Mouse (Mus musculus): ENCODE data around the gene Fcho2. TPM values are rescaled to one million over a fixed set of nuclear protein-coding genes. Genes with fewer than 3 reads are reported as not detected.
"Not testable (repeated sequence)": the region's sequence is repeated elsewhere in the genome, so short reads cannot be mapped to it uniquely, and the experiment has no call there.

Fcho2 gene
- 10 to 100 TPM; 37.6 to 38.9 TPM for total RNA-seq (2021)
- long read RNA-seq, partial matches to known transcripts: 0 of 1 reads
- long read RNA-seq, other reads (novel, unspliced or antisense): 1 of 1 reads

DNA sequence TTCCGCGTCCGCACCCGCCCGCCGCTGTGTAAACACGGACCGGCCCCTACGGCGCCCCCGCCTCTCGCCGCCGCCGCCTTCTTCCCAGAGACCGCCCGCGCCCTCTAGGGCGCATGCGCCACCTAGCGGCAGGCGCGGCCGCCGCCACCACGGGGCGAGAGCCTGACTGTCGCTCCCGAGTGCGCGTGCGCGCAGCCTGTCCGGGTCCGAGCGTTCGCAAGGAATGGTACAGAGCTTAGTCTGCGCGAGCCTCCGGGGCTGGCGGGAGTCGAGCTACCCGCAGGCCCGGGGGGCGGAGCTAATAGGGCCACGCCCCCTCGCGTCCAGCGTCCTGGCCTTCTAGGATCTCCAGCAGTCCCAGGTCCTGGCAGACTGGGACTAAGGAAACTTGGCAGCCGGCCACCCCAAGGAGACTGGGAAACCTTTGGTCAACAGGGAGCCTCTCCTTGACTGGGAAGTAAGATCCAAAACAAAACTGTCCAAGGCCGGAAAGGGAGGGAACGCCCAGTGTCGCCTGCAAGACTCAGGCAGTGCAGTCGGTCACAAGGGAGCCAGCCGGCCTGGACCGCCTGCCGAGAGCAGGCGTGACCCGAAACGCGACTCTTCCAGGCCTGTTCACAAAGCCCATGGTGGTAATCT lies at the start of gene Fcho2:
TSS of gene Fcho2 (minus strand) at position 303 of the 639 bp plus-strand sequence.
- DNase-seq (ENCODE audit: low spot score in 2 of 2): peak; percentile 94 to 95

DNA sequence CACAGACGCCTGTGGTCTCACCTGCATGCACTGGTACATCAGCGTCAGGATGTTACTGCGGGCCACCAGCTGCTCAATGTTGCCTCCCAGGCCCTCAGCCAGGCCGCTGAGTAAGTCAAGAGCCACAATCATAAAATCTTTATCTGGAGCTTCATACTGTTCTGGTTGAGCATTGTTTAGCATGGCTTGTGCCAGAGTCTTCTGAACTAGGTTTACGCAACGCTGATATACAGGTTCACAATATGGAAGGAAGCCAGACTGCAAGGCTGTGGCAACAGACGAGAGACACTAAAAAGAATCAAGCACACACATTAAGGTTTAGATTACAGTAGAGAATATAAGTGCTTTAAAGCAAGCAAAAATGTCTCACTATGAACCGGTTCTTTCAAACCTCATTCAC lies 40.0 kb upstream of the Fcho2 start:
- DNase-seq (ENCODE audit: low spot score in 2 of 2): no peak

DNA sequence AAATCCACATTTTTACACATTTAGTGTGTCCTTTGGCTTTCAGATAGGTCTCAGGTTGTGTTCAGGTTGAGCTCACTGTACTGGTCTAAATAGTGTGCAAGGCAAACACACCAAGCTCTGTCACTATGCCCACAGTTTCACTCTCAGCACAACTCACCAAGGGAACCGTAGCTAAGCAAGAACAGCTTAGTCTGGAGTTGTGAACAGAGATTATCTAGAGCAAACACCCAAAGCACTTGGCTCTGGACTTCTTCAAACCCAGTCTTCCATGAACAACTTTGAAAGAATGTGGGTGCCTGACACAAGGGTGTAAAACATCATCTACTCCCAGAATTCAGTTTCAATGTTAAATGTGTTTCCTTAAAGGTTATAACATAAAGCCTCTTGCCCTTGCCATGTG lies 30.5 kb upstream of the Fcho2 start:
- no peak for DNase-seq (ENCODE audit: low spot score in 2 of 2)

DNA sequence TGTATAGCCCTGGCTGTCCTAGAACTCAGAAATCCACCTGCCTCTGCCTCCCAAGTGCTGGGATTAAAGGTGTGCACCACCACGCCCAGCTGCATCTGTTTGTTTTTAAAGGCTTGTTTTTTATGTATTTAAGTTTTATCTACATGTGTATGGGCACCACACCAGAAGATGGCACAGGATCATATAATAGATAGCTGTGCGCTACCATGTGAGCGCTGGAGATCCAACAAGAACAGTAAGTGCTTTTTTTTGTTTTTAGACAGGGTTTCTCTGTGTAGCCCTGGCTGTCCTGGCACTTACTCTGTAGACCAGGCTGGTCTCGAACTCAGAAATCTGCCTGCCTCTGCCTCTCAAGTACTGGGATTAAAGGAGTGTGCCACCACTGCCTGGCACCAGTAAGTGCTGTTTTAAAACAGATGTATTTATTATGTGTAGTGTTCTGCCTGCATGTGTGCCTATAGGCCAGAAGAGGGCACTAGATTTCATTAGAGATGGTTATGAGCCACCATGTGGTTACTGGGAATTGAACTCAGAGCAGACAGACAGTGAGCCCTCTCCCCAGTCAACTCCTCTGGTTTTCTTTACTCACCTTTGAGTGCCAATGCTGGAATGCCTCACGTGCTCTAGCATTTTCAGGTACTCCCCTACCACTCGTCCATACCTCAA lies 21.3 kb upstream of the Fcho2 start:
- DNase-seq (ENCODE audit: low spot score in 2 of 2): no peak

DNA sequence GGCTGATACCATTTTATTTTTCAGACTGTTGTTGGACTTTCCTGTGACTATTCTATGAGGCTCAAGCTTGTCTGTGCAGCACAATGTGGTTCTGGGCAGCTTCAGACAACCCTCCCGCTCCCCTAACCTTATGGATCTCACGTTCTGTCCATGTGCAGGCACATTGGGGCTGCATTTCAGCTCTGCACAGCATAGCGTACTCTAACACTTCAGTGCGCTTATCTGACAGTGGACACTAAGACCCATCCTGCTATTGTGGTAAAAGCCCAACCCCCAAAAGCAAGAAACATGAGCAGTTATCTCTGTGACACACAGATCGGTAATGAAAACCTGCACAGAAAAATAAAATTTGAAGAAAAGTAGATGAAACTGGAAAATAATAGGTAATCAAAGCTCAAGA lies 20.5 kb upstream of the Fcho2 start:
- DNase-seq (ENCODE audit: low spot score in 2 of 2): no peak

DNA sequence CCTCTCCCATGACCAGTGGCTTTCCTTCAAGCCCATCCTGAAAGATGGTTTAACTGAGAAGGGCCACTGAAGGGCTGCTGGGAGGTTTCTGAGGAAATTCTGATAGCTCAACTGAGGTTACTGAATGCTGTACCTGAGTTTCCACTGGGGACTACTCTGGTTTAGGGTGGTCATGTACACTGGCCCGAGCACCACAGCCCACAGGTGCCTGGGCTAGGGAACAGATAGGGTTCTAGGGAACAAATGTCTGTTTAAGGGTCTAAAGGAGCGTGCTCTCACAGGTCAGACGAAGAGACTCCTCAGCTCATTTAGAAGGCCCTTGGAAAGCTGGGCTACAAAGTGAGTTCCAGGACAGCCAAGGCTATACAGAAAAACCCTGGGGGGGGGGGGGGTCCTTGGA lies 19.5 kb upstream of the Fcho2 start:
- no peak for DNase-seq (ENCODE audit: low spot score in 2 of 2)

DNA sequence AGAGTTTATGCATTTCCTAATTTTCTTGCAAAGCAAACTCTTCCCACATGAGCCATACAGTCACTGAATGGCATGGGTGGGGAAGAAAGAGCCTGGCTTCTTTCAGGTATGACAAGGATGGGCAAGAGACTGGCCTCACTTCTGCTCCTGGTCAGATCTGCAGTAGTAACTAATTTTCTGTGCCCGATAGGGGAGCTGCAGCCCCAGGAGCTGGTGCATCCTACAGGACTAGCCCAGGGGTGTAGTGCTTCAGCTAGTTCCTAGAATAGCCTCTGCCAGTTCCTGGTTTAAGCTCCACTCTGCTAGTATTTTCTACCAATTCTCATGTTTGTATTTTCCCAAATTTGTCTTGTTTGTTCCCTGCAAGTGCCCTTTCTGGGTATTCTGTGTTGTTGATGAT lies 18.9 kb upstream of the Fcho2 start:
- no peak for DNase-seq (ENCODE audit: low spot score in 2 of 2)

DNA sequence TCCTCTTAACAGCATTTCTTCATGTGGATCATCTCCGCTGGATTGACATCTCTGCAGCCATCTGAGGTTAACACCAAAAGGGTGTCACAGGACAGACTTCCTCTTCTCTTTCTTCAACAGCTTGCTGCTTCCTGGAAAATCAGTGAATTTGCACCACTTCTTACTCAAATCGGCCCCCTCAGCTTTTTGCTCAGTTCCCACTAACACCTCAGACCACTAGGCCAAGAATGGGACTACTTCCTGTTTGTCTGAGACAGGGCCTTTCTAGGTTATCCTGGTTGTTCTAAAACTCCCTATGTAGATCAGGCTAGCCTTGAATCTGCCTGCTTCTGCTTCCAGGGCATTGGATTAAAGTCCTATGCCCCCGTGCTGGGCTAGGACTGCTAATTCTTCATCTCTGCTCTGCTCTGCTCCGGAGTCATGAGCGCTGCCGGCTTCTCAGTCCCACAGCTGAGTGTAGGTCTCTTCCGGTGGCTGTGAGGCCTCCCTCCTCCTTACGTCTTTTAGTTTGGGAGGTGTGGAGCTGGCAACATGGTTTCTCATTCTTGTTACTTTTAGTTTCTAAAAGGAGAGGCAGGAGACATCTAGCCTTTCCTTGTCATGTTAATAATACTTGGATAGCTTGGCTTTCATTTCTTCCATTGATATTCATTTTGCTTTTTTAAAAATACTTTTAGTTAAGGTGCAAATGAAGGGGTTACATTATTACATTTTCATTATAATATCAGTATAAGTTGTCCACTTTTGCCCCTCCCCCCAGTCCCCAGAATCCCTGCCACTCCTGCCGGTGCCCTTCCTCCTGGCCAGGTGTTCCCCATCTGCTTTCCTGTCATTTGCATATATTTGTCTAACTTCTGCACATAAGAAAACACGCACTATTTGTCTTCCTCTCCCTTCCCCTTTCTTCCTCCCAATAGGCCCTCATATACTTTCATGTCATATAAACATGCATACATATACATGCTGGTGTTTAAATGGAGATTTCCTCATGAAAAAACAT lies 17.5 kb upstream of the Fcho2 start:
- no peak for DNase-seq (ENCODE audit: low spot score in 2 of 2)

DNA sequence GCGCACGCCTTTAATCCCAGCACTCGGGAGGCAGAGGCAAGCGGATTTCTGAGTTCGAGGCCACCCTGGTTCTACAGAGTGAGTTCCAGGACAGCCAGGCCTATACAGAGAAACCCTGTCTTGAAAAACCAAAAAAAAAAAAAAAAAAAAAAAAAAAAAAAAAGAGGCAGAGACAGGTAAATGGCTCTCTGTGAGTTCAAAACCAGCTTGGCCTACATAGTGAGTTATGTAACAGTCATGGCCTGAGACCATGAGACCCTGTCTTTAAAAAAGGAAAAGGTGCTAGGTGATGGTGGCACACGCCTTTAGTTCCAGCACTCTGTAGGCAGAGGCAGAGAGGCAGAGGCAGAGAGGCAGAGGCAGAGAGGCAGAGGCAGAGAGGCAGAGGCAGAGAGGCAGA lies 13.8 kb upstream of the Fcho2 start:
- not testable (repeated sequence) for DNase-seq (ENCODE audit: low spot score in 2 of 2)

DNA sequence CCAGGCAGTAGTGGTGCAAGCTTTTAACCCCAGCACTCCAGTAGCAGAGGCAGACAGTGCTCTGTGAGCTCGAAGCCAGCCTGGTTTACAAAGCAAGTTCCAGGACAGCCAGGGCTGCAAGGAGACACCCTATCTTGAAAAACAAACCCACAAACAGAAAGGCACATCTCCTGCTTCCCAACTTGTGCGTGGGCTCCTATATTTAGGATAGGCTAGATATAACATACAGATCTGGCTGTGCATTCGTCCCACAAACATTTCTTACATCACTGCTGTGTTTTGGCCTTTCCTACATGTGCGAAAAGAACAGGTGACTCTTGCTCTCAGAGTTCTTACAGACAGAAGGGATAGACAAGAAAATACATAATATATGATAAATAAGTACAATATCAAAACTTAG lies 10.3 kb upstream of the Fcho2 start:
- DNase-seq (ENCODE audit: low spot score in 2 of 2): no peak

DNA sequence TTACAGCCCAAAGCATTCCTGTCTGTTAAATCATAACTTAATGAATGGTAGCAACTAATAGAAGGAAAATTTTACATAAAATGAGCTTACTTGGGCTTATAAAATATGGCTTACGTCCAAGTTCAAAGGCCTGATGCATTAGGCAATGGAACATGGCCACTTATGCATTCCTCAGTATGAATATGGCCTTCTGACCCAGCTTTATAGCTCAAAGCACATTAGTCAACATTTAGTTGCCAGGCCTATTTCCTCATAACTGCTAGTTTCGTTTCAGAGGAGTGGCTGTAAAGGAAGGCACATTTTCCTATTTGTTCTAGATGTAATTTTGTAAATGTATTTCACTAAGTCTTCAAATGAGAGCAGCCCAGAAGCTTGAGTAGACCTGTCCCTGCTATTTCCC lies 3.8 kb upstream of the Fcho2 start:
- no peak for DNase-seq (ENCODE audit: low spot score in 2 of 2)

DNA sequence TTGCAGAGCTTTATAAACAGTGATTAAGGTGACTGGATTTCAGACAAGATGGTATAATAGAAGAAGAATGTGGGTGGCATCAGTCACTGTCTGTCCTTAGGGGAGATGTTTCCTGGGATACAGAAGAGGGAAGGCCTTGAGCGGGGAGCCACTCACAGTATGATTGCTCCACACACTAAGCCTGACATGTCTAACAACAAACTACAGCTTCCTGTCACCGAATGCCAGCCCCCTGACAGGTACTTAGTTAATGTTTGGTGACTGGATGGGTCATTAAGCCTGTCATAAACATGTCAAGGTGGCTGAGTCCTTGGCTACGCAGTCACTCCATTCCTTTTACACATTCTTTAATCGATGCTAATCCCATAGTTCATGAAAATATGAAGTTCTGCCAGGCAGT lies 3.0 kb upstream of the Fcho2 start:
- DNase-seq (ENCODE audit: low spot score in 2 of 2): no peak

DNA sequence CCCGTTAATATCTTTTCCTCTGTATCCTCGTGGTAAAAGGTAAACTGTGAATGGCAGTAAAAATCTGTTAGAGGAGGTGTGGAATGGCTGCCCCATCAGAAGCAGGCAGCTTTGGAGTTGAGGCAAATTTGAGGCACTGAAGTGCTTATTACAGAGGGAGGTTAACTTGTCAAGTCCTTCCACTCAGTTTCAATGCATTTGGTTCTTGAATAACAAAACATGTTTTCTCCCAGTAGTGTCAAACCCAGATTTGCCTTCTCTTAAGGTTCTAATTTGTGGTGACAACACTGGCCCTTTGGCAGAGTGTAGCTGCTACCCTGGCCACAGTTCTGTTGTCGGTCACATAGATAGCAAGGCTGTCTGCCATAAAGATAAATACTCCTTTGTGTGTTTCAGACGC lies 2.5 kb upstream of the Fcho2 start:
- DNase-seq (ENCODE audit: low spot score in 2 of 2): no peak

DNA sequence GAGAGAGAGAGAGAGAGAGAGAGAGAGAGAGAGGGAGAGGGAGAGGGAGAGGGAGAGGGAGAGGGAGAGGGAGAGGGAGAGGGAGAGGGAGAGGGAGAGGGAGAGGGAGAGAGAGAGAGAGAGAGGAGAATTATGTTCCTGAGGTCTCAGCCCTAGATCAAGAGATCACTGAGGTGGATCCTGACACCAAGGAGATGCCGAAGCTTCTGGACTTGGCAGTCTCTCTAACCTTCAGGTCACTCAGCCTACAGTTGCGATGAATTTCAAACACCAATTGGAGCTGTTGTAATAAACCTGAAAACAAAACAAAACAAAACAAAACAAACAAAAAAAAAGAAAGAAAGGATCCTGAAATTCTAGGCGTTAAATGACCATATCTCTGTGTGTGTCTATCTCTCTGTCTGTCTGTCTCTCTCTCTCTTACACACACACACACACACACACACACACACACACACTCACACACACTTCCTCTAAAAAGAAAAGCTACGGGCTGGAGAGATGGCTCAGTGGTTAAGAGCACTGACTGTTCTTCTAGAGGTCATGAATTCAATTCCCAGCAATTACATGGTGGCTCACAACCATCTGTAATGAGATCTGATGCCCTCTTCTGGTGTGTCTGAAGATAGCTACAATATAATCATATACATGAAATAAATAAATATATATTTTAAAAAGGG lies 1.9 kb upstream of the Fcho2 start:
- DNase-seq (ENCODE audit: low spot score in 2 of 2): not testable (repeated sequence)

DNA sequence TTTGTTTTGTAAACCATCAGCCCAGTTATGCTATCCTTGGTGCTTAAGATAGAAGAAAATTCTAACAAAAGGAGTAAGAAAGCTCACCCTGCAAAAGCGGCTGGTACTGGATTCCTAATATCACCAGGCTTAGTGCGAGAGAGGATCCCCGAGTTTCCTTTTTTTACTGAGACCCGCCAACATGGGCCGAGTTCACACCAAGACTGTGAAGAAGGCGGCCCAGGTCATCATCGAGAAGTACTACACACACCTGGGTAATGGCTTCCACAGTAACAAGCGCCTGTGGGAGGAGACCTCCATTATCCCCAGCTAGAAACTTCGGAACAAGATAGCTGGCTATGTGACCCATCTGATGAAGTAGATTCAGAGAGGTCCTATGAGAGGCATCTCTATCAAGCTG lies 1.3 kb upstream of the Fcho2 start:
- DNase-seq (ENCODE audit: low spot score in 2 of 2): no peak

DNA sequence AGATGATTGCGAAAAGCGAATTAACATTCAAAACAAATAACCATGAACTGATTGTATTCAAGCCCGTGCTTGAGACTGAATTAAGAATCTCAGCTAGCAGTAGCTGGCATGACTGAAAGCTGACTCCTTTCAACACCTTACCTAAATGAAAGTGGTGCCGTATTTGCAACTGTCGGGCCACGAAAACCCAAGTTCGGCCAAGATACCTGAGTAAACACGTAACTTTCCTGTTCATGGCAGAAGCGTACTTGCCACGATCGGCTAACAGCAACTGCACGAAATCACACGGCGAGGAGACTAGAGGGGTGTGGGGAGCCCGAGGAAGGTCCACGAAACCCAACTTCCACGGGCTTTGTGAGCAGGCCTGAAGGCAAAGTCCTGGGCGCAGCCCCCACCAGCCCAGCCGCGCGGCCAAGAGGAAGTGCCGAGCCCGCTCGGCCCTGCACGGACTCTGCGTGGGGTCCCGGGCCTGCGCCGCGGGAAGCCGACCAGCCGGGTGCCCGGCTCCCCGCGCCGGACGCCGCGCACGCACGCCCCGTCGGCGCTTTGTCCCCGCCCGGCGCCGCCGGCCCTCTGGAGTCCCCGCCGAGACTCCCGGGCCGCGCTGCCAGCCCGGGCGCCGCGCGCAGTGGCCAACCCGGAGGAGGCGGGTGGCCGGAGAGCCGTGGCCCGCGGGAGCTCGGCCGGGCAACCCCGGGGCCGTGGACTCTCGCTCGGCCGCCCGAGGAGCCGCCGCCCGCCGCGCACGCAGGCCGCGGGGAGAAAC lies 791 bp downstream of the Fcho2 start:
- peak; percentile 16 to 39 for DNase-seq (ENCODE audit: low spot score in 2 of 2)

DNA sequence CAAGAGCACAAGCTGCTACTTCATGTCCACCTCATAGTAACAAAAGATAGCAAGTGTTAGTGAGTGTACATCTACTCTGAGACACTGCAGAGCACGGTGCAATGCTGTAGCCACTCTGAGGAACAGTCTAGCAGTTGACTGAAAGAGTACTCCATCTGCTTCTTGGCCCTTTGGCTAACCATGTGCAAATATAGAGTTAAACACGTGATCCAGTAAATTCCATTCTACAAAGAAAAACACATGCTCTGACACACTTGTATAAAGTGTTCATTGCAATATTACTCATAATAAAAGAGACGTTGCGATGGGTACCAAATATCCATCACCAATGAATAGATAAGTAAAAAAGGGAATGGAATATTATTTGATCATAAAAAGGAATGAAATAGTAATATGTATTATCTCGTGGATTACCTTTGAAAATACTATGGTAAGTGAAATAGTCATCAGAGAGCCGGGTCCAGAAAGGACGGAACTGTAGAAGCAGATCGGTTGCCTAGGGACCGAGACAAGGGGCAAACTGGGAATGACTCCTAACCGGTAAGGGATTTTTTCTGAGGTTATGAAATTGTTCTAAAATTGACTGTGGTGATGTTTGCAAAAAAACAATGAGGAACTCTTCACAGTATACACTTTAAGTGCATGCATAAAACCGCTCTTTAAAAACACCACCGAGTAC lies 1.5 kb downstream of the Fcho2 start:
- DNase-seq (ENCODE audit: low spot score in 2 of 2): no peak

DNA sequence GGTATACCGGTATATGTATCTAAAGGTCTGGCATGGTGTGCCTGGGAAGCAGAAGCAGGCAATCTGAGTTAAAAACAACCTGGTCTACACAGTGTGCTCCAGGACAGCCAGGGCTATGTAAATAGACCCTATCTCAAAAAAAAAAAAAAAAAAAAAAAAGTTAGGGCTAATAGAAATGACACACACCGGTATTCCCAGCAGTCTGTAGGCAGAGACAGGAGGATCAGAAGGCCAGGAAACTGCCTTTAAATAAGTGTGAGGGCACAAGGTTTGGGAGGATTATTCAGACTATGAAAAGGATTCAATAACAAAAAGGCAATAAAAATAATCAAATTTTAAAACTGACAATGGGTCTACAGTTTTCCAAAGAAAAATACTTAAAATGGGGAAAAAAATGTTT lies 2.1 kb downstream of the Fcho2 start:
- DNase-seq (ENCODE audit: low spot score in 2 of 2): no peak

DNA sequence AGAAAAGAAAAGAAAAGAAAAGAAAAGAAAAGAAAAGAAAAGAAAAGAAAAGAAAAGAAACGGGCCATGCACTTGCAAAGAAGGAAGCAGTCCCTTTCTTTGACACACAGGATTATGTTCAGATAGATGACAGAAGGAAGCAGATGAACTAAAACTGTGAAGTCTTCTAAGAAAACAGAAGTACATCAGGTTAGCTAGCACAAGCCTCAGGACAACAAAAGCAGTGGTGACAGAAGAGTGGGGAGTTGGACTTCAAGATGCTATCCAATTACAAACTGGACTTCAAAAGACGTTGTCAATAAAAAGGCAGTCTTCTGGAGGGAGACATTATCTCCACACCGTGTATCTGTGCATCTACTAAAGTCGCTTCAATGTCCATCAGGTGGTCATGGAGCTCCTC lies 3.0 kb downstream of the Fcho2 start:
- DNase-seq (ENCODE audit: low spot score in 2 of 2): no peak

DNA sequence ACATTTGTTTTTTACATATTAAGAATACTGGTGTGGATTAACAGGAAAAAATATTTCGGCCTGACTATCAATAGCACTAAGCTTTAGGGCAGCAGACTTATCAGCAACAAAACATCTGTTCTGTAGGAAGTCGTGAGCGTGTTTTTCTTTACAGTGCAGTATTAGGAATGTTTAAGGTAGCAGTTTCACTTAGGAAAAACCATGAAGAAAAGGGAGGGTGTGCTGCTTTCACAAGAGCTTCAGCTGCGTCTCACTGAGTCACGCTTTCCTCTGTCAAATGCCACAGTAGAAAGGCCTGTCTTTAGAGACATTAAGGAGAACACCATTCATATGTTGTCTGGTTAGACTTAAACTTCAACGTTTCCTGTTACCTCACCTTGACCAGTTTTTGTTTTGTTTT lies 5.1 kb downstream of the Fcho2 start:
- peak in 1 of 2 experiments; percentile 45 for DNase-seq (ENCODE audit: low spot score in 2 of 2)
